Mouse (Mus musculus): Measurements from ENCODE around the gene Hnrnpdl.

GRCm38 (mm10) chr5:100041272-100041671, 1.8 kb upstream of the Hnrnpdl start:
- TF ChIP-seq GATA1 (IDR thresholded peaks at IDR 0.05; ENCODE audit: low read length) (no peak), TAL1 (IDR thresholded peaks at IDR 0.05; ENCODE audit: low read length) (no peak)
